Mouse (Mus musculus): ENCODE data around the gene Prss53.

DNA sequence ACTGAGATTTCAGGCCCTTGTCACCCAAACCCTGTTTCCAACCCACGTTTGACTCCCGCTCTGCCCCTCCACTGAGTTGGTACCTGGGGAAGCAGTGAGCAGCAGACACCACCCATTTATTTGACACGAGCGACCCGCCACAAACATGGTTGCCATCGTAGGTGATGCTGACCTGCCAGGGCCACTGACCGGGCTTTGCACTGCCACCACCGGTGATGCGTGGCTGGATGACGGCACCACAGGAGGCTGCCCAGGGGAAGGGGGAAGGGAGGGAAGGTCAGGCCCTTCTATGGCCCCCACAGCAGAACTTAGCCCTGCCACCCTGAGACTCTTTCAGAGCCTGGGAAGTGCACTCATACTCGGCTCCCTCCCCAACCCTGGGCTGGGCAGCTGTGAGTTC lies 37.0 kb upstream of the Prss53 start:
- TF ChIP-seq CTCF (IDR thresholded peaks at IDR 0.05; ENCODE audit: borderline replicate concordance, extremely low read depth, insufficient read depth, insufficient read length) = no peak
- no peak for TF ChIP-seq POLR2A (IDR thresholded peaks at IDR 0.05; ENCODE audit: borderline replicate concordance, extremely low read depth, insufficient read depth, insufficient read length, poor library complexity, severe bottlenecking)

Data from brain, embryonic 14.5 days (tissue).